Mouse (Mus musculus): ENCODE data around the gene Pcdh15. TPM values are rescaled to one million over a fixed set of nuclear protein-coding genes. Genes with fewer than 3 reads are reported as not detected.

Pcdh15 gene
- total RNA-seq, 2 experiments from 2014 or later: 22.4 to 24.9 TPM

DNA sequence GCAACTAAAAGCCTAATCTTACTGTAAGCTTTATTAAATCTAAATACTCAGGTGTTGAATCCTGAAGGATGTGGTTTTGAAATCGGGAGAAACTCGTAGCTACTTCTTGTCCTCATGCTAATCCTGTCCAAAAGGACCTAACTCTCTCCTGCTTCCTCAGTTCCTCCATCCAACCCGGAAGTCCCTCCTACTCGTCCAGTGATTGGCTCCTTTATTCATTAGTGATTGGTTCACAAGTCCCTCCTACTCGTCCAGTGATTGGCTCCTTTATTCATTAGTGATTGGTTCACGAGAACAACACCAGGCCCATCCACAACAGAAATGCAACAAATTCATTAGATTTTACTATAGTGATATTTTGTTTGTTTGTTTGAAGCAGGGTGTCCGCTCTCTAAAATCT lies 227.7 kb downstream of the Pcdh15 start:
- DNase-seq (ENCODE audit: low spot score in 2 of 2): no peak

GRCm38 (mm10) chr10:73333426-73333825 lies 234.3 kb downstream of the Pcdh15 start:
- no peak for DNase-seq (ENCODE audit: low spot score in 2 of 2)

- no peak for DNase-seq (ENCODE audit: low spot score in 2 of 2)
These were observed 279.9 kb downstream of the Pcdh15 start for GRCm38 (mm10) chr10:73379001-73379400.

- no peak for DNase-seq (ENCODE audit: low spot score in 2 of 2)
These were observed 284.9 kb downstream of the Pcdh15 start for GRCm38 (mm10) chr10:73384003-73384402.

DNA sequence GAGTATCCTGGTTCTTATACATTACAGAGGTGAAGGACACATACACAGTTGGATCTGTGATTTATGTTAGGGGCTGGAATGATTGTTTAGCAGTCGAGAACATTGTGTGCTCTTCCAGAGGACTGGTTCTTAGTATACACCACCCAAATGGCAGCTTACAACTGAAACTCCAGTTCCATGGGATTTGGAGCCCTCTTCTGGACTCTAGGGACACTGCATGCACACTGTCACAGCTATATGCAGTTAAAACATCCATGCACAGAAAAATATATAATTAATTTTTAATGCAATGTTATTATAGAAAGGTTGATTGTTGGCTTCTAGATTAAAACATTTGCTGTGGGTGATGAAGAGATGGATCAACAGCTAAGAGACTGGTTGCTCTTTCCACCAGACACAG lies 301.3 kb downstream of the Pcdh15 start:
- no peak for DNase-seq (ENCODE audit: low spot score in 2 of 2)

DNA sequence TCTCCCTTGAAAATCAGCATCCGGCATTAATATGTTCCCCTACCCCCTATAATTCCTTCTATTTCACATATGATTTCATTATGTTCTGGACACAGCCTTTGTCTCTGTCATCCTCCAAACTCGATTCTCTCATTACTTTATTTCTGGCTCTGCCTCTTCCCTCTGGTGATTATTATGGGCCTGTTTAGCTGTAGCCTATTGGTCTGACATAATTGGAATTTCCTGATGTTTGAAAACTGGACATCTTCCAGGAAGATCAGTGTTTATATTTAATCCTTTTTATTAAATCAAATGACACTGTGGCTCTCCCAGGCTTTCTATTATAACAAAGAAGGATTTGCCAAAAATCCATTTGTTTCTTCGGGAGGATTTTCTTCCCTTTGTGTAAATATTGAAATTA lies 326.3 kb downstream of the Pcdh15 start:
- DNase-seq (ENCODE audit: low spot score in 2 of 2): no peak

DNA sequence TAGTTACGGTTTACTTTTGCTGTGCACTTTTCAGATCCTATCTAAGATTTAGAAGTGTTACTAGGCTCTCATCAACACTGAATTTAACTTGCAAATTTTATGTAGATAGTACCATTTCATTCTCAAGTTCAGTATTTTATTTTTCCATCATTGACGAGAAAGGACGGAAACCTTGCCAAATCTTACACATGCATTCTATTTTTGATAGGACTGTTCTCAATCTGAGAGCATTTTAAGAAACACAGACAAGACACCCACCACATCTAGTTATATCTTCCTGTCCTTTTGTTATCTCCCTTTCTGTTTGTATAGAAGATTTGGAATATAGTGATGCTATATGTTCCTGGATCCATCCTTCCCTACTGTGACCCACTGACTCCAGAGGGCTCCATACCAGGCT lies 332.2 kb downstream of the Pcdh15 start:
- no peak for DNase-seq (ENCODE audit: low spot score in 2 of 2)

- no peak for DNase-seq (ENCODE audit: low spot score in 2 of 2)
These were observed 384.9 kb downstream of the Pcdh15 start for GRCm38 (mm10) chr10:73484082-73484481.

GRCm38 (mm10) chr10:73491654-73492053 lies 392.5 kb downstream of the Pcdh15 start:
- peak in 1 of 2 experiments; percentile 1 for DNase-seq (ENCODE audit: low spot score in 2 of 2)

DNA sequence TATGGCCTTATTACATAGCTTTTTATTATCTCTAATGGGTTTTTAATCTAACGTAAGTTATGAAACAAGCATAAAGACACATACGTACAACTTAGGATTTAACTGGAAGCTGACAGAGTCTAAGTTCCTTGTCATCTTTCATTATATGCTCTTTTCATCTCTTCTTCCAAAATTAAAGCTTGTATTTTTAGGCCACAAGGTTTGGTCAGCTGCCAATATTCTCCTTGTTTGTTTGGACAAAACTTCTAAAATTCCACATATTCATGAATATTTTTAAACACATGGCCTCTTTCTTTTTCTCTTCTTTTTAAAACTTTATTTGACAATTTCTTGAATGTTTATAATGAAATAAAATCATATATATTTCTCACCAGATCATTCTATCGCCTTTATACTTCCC lies 415.7 kb downstream of the Pcdh15 start:
- DNase-seq (ENCODE audit: low spot score in 2 of 2): no peak

GRCm38 (mm10) chr10:73515742-73516141 lies 416.6 kb downstream of the Pcdh15 start:
- no peak for DNase-seq (ENCODE audit: low spot score in 2 of 2)

DNA sequence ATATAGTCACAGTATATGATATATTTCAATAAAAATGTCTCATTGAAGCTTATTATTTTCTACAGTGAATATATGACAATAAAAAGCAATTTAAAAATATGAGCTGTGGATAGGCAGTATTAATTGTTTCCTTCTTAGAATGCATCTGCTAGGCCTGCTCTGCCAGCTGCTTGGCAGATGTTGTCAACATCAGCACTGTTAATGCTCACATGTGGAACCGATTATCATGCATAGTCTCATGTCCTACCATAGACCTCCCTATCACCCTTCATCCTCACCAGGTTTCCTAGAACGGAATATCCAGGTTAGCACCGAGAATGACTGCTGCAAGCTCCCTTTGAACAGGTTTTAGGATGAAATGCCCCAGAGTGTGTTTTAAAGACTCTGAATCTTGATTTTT lies 420.3 kb downstream of the Pcdh15 start:
- no peak for DNase-seq (ENCODE audit: low spot score in 2 of 2)

GRCm38 (mm10) chr10:73552831-73553230 lies 453.7 kb downstream of the Pcdh15 start:
- DNase-seq (ENCODE audit: low spot score in 2 of 2): peak in 1 of 2 experiments; percentile 4

- DNase-seq (ENCODE audit: low spot score in 2 of 2): peak in 1 of 2 experiments; percentile 7
These were observed 465.1 kb downstream of the Pcdh15 start for GRCm38 (mm10) chr10:73564216-73564615.

- no peak for DNase-seq (ENCODE audit: low spot score in 2 of 2)
These were observed 475.7 kb downstream of the Pcdh15 start for GRCm38 (mm10) chr10:73574711-73575297.

DNA sequence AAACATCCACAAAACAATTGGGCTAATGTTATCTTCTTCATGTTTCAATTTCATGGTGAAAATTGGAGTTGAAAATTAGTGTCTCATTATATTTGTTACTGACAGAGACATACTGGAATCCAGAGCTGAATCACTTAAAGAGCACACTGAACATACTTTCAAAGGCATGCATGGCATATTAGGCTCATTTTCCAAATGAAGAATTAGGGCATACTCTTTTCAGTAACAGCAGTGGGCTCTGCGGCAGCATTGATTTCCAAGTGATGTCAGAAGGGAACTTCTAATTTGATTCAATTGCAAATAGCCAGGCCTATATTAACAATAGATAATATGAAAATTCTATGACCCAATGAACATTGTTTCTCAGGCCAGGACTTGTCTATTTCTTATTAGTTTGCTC lies 568.4 kb downstream of the Pcdh15 start:
- no peak for DNase-seq (ENCODE audit: low spot score in 2 of 2)

GRCm38 (mm10) chr10:73700519-73701286 lies 601.6 kb downstream of the Pcdh15 start:
- DNase-seq (ENCODE audit: low spot score in 2 of 2): no peak

- DNase-seq (ENCODE audit: low spot score in 2 of 2): no peak
These were observed 626.6 kb downstream of the Pcdh15 start for GRCm38 (mm10) chr10:73725566-73726240.

DNA sequence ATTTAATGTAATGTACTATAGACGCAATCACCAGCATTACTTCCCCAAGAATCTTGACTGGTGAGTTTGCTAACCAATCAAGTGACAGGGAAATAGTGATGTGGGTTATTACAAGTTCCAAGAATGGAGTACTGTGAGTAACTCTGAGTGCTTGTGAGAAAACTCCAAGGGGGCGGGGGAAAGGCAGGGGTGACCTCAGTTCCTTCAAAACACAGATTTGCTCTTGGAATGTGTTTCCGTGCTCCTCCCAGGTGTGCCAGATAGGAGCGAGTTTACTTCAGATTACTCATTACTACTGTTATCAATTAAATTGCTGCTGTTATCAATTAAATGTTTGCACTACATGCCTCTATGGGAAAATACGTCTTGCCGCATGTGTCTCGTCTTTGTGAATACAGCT lies 634.1 kb downstream of the Pcdh15 start:
- no peak for DNase-seq (ENCODE audit: low spot score in 2 of 2)

GRCm38 (mm10) chr10:73749021-73749420 lies 649.9 kb downstream of the Pcdh15 start:
- peak in 1 of 2 experiments; percentile 26 for DNase-seq (ENCODE audit: low spot score in 2 of 2)

GRCm38 (mm10) chr10:73753876-73754275 lies 654.7 kb downstream of the Pcdh15 start:
- no peak for DNase-seq (ENCODE audit: low spot score in 2 of 2)

- peak in 1 of 2 experiments; percentile 3 for DNase-seq (ENCODE audit: low spot score in 2 of 2)
These were observed 683.8 kb downstream of the Pcdh15 start for GRCm38 (mm10) chr10:73782945-73783344.
